Mouse (Mus musculus): ENCODE measurements at regions not wholly inside any gene's neighbourhood (a gene's known extent, or its start where the extent isn't known, plus 50 kb on each side); places are given as distances from the start of the nearest gene placed in this dataset.

- no peaks in the 10 kb centered on the region for H3K36me3 ChIP-seq (ENCODE audit: control insufficient read depth, insufficient read depth, low read length)
- WGBS: 80% methylated on average over 3 of the region's 3 CpGs
- ATAC-seq (replicated peaks; ENCODE audit: low FRiP score): no peak
- H3K4me3 ChIP-seq (ENCODE audit: low read depth, low read length): no peak overlapping the region
- H3K9ac ChIP-seq (ENCODE audit: low read length): no peak overlapping the region
- H3K27ac ChIP-seq (ENCODE audit: low read depth, low read length): no peak overlapping the region
- DNase-seq (ENCODE audit: low spot score): no peak
- no peaks in the 10 kb centered on the region for H3K9me3 ChIP-seq (ENCODE audit: control insufficient read depth, low read length)
- 0 out of 2 replicates have a peak, but pooled peaks cover 2% of the 10 kb centered on the region for H3K4me1 ChIP-seq (replicated peaks; ENCODE audit: control insufficient read depth, insufficient read depth, low read length)
- H3K4me2 ChIP-seq (ENCODE audit: low read depth, low read length, severe bottlenecking): no peak overlapping the region
- H3K27me3 ChIP-seq (ENCODE audit: control insufficient read depth, insufficient read depth, low read length): no peaks in the 10 kb centered on the region
Observed at GRCm38 (mm10) chr12:26617969-26618368, 149.0 kb downstream of the Cmpk2 start.

GRCm38 (mm10) chr12:26613086-26613705 lies 144.2 kb downstream of the Cmpk2 start:
- no peak for ATAC-seq (replicated peaks; ENCODE audit: low FRiP score)
- no peak for DNase-seq (ENCODE audit: low spot score)
- 67% methylated on average over 11 of the region's 11 CpGs for WGBS
- Histone ChIP-seq H3K9me3 (ENCODE audit: control insufficient read depth, low read length) (no peaks in the 10 kb centered on the region), H3K36me3 (ENCODE audit: control insufficient read depth, insufficient read depth, low read length) (no peaks in the 10 kb centered on the region), H3K27ac (ENCODE audit: low read depth, low read length) (no peak overlapping the region), H3K4me2 (ENCODE audit: low read depth, low read length, severe bottlenecking) (no peak overlapping the region), H3K4me1 (replicated peaks; ENCODE audit: control insufficient read depth, insufficient read depth, low read length) (no peaks in the 10 kb centered on the region), H3K4me3 (ENCODE audit: low read depth, low read length) (no peak overlapping the region), H3K27me3 (ENCODE audit: control insufficient read depth, insufficient read depth, low read length) (no peaks in the 10 kb centered on the region), H3K9ac (ENCODE audit: low read length) (no peak overlapping the region)

- Histone ChIP-seq H3K4me3 (ENCODE audit: low read depth, low read length) (no peak overlapping the region), H3K27ac (ENCODE audit: low read depth, low read length) (no peak overlapping the region), H3K9me3 (ENCODE audit: control insufficient read depth, low read length) (no peaks in the 10 kb centered on the region), H3K4me1 (replicated peaks; ENCODE audit: control insufficient read depth, insufficient read depth, low read length) (no peaks in the 10 kb centered on the region), H3K4me2 (ENCODE audit: low read depth, low read length, severe bottlenecking) (no peak overlapping the region), H3K9ac (ENCODE audit: low read length) (no peak overlapping the region), H3K27me3 (ENCODE audit: control insufficient read depth, insufficient read depth, low read length) (no peaks in the 10 kb centered on the region), H3K36me3 (ENCODE audit: control insufficient read depth, insufficient read depth, low read length) (no peaks in the 10 kb centered on the region)
- WGBS: 82% methylated on average over 3 of the region's 3 CpGs
- ATAC-seq (replicated peaks; ENCODE audit: low FRiP score) (no peak), DNase-seq (ENCODE audit: low spot score) (no peak)
Observed at GRCm38 (mm10) chr12:26610079-26610478, 141.1 kb downstream of the Cmpk2 start.

- ATAC-seq (replicated peaks; ENCODE audit: low FRiP score) (no peak), DNase-seq (ENCODE audit: low spot score) (no peak)
- H3K9me3 ChIP-seq (ENCODE audit: control insufficient read depth, low read length): no peaks in the 10 kb centered on the region
- H3K27ac ChIP-seq (ENCODE audit: low read depth, low read length): no peak overlapping the region
- no peak overlapping the region for H3K4me3 ChIP-seq (ENCODE audit: low read depth, low read length)
- no peaks in the 10 kb centered on the region for H3K4me1 ChIP-seq (replicated peaks; ENCODE audit: control insufficient read depth, insufficient read depth, low read length)
- no peak overlapping the region for H3K4me2 ChIP-seq (ENCODE audit: low read depth, low read length, severe bottlenecking)
- no peaks in the 10 kb centered on the region for H3K36me3 ChIP-seq (ENCODE audit: control insufficient read depth, insufficient read depth, low read length)
- H3K9ac ChIP-seq (ENCODE audit: low read length): no peak overlapping the region
- H3K27me3 ChIP-seq (ENCODE audit: control insufficient read depth, insufficient read depth, low read length): no peaks in the 10 kb centered on the region
Observed at GRCm38 (mm10) chr12:26598501-26598900, 129.5 kb downstream of the Cmpk2 start.

- DNase-seq (ENCODE audit: low spot score): no peak
- Histone ChIP-seq H3K9me3 (ENCODE audit: control insufficient read depth, low read length) (no peaks in the 10 kb centered on the region), H3K4me3 (ENCODE audit: low read depth, low read length) (no peak overlapping the region), H3K27me3 (ENCODE audit: control insufficient read depth, insufficient read depth, low read length) (no peaks in the 10 kb centered on the region), H3K4me2 (ENCODE audit: low read depth, low read length, severe bottlenecking) (no peak overlapping the region), H3K4me1 (replicated peaks; ENCODE audit: control insufficient read depth, insufficient read depth, low read length) (no peaks in the 10 kb centered on the region), H3K27ac (ENCODE audit: low read depth, low read length) (no peak overlapping the region), H3K36me3 (ENCODE audit: control insufficient read depth, insufficient read depth, low read length) (no peaks in the 10 kb centered on the region), H3K9ac (ENCODE audit: low read length) (no peak overlapping the region)
- ATAC-seq (replicated peaks; ENCODE audit: low FRiP score): no peak
Observed at GRCm38 (mm10) chr12:26592125-26592524, 123.1 kb downstream of the Cmpk2 start.

- no peak for DNase-seq (ENCODE audit: low spot score)
- H3K36me3 ChIP-seq (ENCODE audit: control insufficient read depth, insufficient read depth, low read length): no peaks in the 10 kb centered on the region
- no peak overlapping the region for H3K4me2 ChIP-seq (ENCODE audit: low read depth, low read length, severe bottlenecking)
- no peaks in the 10 kb centered on the region for H3K9me3 ChIP-seq (ENCODE audit: control insufficient read depth, low read length)
- ATAC-seq (replicated peaks; ENCODE audit: low FRiP score): no peak
- no peak overlapping the region for H3K27ac ChIP-seq (ENCODE audit: low read depth, low read length)
- H3K4me3 ChIP-seq (ENCODE audit: low read depth, low read length): no peak overlapping the region
- no peaks in the 10 kb centered on the region for H3K27me3 ChIP-seq (ENCODE audit: control insufficient read depth, insufficient read depth, low read length)
- H3K9ac ChIP-seq (ENCODE audit: low read length): no peak overlapping the region
- no peaks in the 10 kb centered on the region for H3K4me1 ChIP-seq (replicated peaks; ENCODE audit: control insufficient read depth, insufficient read depth, low read length)
Observed at GRCm38 (mm10) chr12:26589091-26589490, 120.1 kb downstream of the Cmpk2 start.

- WGBS: 93% methylated on average over 6 of the region's 6 CpGs
- no peak overlapping the region for H3K27ac ChIP-seq (ENCODE audit: low read depth, low read length)
- H3K27me3 ChIP-seq (ENCODE audit: control insufficient read depth, insufficient read depth, low read length): no peaks in the 10 kb centered on the region
- ATAC-seq (replicated peaks; ENCODE audit: low FRiP score): no peak
- H3K4me1 ChIP-seq (replicated peaks; ENCODE audit: control insufficient read depth, insufficient read depth, low read length): no peaks in the 10 kb centered on the region
- no peak for DNase-seq (ENCODE audit: low spot score)
- H3K4me3 ChIP-seq (ENCODE audit: low read depth, low read length): no peak overlapping the region
- H3K36me3 ChIP-seq (ENCODE audit: control insufficient read depth, insufficient read depth, low read length): no peaks in the 10 kb centered on the region
- no peak overlapping the region for H3K4me2 ChIP-seq (ENCODE audit: low read depth, low read length, severe bottlenecking)
- H3K9me3 ChIP-seq (ENCODE audit: control insufficient read depth, low read length): no peaks in the 10 kb centered on the region
- H3K9ac ChIP-seq (ENCODE audit: low read length): no peak overlapping the region
Observed at GRCm38 (mm10) chr12:26577438-26577837, 108.4 kb downstream of the Cmpk2 start.

- no peak overlapping the region for H3K4me3 ChIP-seq (ENCODE audit: low read depth, low read length)
- no peak overlapping the region for H3K4me2 ChIP-seq (ENCODE audit: low read depth, low read length, severe bottlenecking)
- no peak overlapping the region for H3K27ac ChIP-seq (ENCODE audit: low read depth, low read length)
- H3K9ac ChIP-seq (ENCODE audit: low read length): no peak overlapping the region
- no peaks in the 10 kb centered on the region for H3K27me3 ChIP-seq (ENCODE audit: control insufficient read depth, insufficient read depth, low read length)
- no peaks in the 10 kb centered on the region for H3K36me3 ChIP-seq (ENCODE audit: control insufficient read depth, insufficient read depth, low read length)
- no peaks in the 10 kb centered on the region for H3K9me3 ChIP-seq (ENCODE audit: control insufficient read depth, low read length)
- ATAC-seq (replicated peaks; ENCODE audit: low FRiP score) (no peak), DNase-seq (ENCODE audit: low spot score) (no peak)
- H3K4me1 ChIP-seq (replicated peaks; ENCODE audit: control insufficient read depth, insufficient read depth, low read length): no peaks in the 10 kb centered on the region
- 88% methylated on average over 7 of the region's 7 CpGs for WGBS
Observed at GRCm38 (mm10) chr12:26571602-26572001, 102.6 kb downstream of the Cmpk2 start.

GRCm38 (mm10) chr12:26567435-26567834 lies 98.4 kb downstream of the Cmpk2 start:
- WGBS: 92% methylated on average over 4 of the region's 4 CpGs
- Histone ChIP-seq H3K9ac (ENCODE audit: low read length) (no peak overlapping the region), H3K9me3 (ENCODE audit: control insufficient read depth, low read length) (no peaks in the 10 kb centered on the region), H3K4me3 (ENCODE audit: low read depth, low read length) (no peak overlapping the region), H3K36me3 (ENCODE audit: control insufficient read depth, insufficient read depth, low read length) (no peaks in the 10 kb centered on the region), H3K27me3 (ENCODE audit: control insufficient read depth, insufficient read depth, low read length) (no peaks in the 10 kb centered on the region), H3K4me1 (replicated peaks; ENCODE audit: control insufficient read depth, insufficient read depth, low read length) (no peaks in the 10 kb centered on the region), H3K27ac (ENCODE audit: low read depth, low read length) (no peak overlapping the region), H3K4me2 (ENCODE audit: low read depth, low read length, severe bottlenecking) (no peak overlapping the region)
- DNase-seq (ENCODE audit: low spot score) (no peak), ATAC-seq (replicated peaks; ENCODE audit: low FRiP score) (no peak)

Data from forebrain, embryonic 11.5 days (tissue).